Mouse (Mus musculus) gastrocnemius, adult 8-10 months (tissue): Measurements from ENCODE around the gene Olfml2a. TPM values are rescaled to one million over a fixed set of nuclear protein-coding genes. Genes with fewer than 3 reads are reported as not detected.

Experiments used
- DNase-seq, 2 experiments: peaks; one replicate each; pipeline ENCODE4 v3.0.0; 2022; ENCODE audit warnings: low spot score in 2 of 2
- total RNA-seq, 4 experiments: library from RNA; stranded (reverse); gene quantifications; 2 replicates each; pipeline ENCODE4 v1.2.4; 2022

Olfml2a gene
- total RNA-seq, 4 experiments from 2014 or later, result 3.1 to 4.6 (median 3.3) TPM

- DNase-seq, result no peak
Observed at GRCm38 (mm10) chr2:38938007-38938406, 6.2 kb downstream of the Olfml2a start.

GRCm38 (mm10) chr2:38939047-38939446, 7.3 kb downstream of the Olfml2a start:
- no peak for DNase-seq

- DNase-seq, result no peak
Observed at GRCm38 (mm10) chr2:38941426-38941825, 9.6 kb downstream of the Olfml2a start.

- no peak for DNase-seq
Observed at GRCm38 (mm10) chr2:38941898-38942297, 10.1 kb downstream of the Olfml2a start.

GRCm38 (mm10) chr2:38943161-38943560, 11.4 kb downstream of the Olfml2a start:
- DNase-seq, result no peak

- DNase-seq, result no peak
Observed at GRCm38 (mm10) chr2:38943977-38944376, 12.2 kb downstream of the Olfml2a start.

GRCm38 (mm10) chr2:38944460-38945161, 12.8 kb downstream of the Olfml2a start:
- no peak for DNase-seq

GRCm38 (mm10) chr2:38947566-38947965, 15.8 kb downstream of the Olfml2a start:
- no peak for DNase-seq

- DNase-seq, result peak; percentile 44 to 48
Observed at GRCm38 (mm10) chr2:38950281-38950719, 18.5 kb downstream of the Olfml2a start.

- DNase-seq, result peak; percentile 76 to 86
Observed at GRCm38 (mm10) chr2:38953152-38953883, 21.5 kb downstream of the Olfml2a start.

- DNase-seq, result no peak
Observed at GRCm38 (mm10) chr2:38956062-38956461, 24.3 kb downstream of the Olfml2a start.

GRCm38 (mm10) chr2:38957671-38958223, 26.0 kb downstream of the Olfml2a start:
- no peak for DNase-seq

- DNase-seq, result no peak
Observed at GRCm38 (mm10) chr2:38964198-38964597, 32.4 kb downstream of the Olfml2a start.

GRCm38 (mm10) chr2:38969650-38970049, 37.9 kb downstream of the Olfml2a start:
- no peak for DNase-seq

- no peak for DNase-seq
Observed at GRCm38 (mm10) chr2:38970057-38970456, 38.3 kb downstream of the Olfml2a start.

GRCm38 (mm10) chr2:38973223-38973622, 41.4 kb downstream of the Olfml2a start:
- no peak for DNase-seq

GRCm38 (mm10) chr2:38973701-38974100, 41.9 kb downstream of the Olfml2a start:
- no peak for DNase-seq

- DNase-seq, result no peak
Observed at GRCm38 (mm10) chr2:38974171-38974570, 42.4 kb downstream of the Olfml2a start.

- no peak for DNase-seq
Observed at GRCm38 (mm10) chr2:38975181-38975580, 43.4 kb downstream of the Olfml2a start.

GRCm38 (mm10) chr2:38975941-38976805, 44.4 kb downstream of the Olfml2a start:
- DNase-seq, result no peak

- DNase-seq, result no peak
Observed at GRCm38 (mm10) chr2:38977837-38978236, 46.1 kb downstream of the Olfml2a start.
